Mouse (Mus musculus): ENCODE results near the gene Sh3glb1.

GRCm38 (mm10) chr3:144715901-144716300 lies 4.2 kb downstream of the Sh3glb1 start:
- TF ChIP-seq MYOG (IDR thresholded peaks at IDR 0.05; ENCODE audit: control insufficient read depth, extremely low read depth, insufficient read length): no peak
- TF ChIP-seq CTCF (IDR thresholded peaks at IDR 0.05; ENCODE audit: control insufficient read depth, insufficient read depth, insufficient read length): no peak
- TF ChIP-seq CEBPB (IDR thresholded peaks at IDR 0.05; ENCODE audit: low read depth): no peak
- no peak for TF ChIP-seq MAX (IDR thresholded peaks at IDR 0.05)
- TF ChIP-seq USF1 (IDR thresholded peaks at IDR 0.05; ENCODE audit: low read depth): no peak
- no peak for TF ChIP-seq FOSL1 (IDR thresholded peaks at IDR 0.05; ENCODE audit: insufficient read depth, low read length, poor library complexity, severe bottlenecking)
